Mouse (Mus musculus) MN1 (cell line): ENCODE data around the gene Arhgef33.

ENCODE experiments used
- DNase-seq: peaks from one replicate; pipeline ENCODE4 v3.0.0-alpha.2; 2016; ENCODE audit warnings: low spot score

Gene Arhgef33

GRCm38 (mm10) chr17:80446470-80446869 is 139.3 kb downstream of the Arhgef33 start:
- DNase-seq, result no peak
